Mouse (Mus musculus): Measurements from ENCODE around the gene Htra3. TPM values are rescaled to one million over a fixed set of nuclear protein-coding genes. Genes with fewer than 3 reads are reported as not detected.
A peak's percentile ranks its signal among the peaks of the same experiment; 100 is the strongest.

Gene Htra3
- polyA plus RNA-seq, 1 experiment from 2014 or later = 47.9 TPM

- 90% methylated on average over 10 of the region's 10 CpGs for WGBS
- DNase-seq (ENCODE audit: low spot score) = no peak
Measured at GRCm38 (mm10) chr5:35655753-35656485, 23.7 kb downstream of the Htra3 start.

GRCm38 (mm10) chr5:35653743-35654395 lies 25.7 kb downstream of the Htra3 start:
- Histone ChIP-seq H3K4me1 (replicated peaks; ENCODE audit: control insufficient read depth, insufficient read depth, low read length) (no peaks in the 10 kb centered on the region), H3K27ac (ENCODE audit: low read depth) (no peak overlapping the region), H3K36me3 (ENCODE audit: control insufficient read depth, insufficient read depth, low read length) (0 out of 2 replicates have a peak, but pooled peaks cover 5% of the 10 kb centered on the region), H3K9ac (ENCODE audit: low read length) (no peak overlapping the region), H3K27me3 (replicated peaks; ENCODE audit: control insufficient read depth, insufficient read depth, low read length) (no peaks in the 10 kb centered on the region), H3K9me3 (ENCODE audit: control insufficient read depth, low read length) (no peaks in the 10 kb centered on the region), H3K4me3 (ENCODE audit: low read depth, low read length) (no peak overlapping the region), H3K4me2 (ENCODE audit: low read length) (no peak overlapping the region)
- ATAC-seq (replicated peaks; ENCODE audit: low FRiP score, low TSS enrichment, low read depth) (no peak), DNase-seq (ENCODE audit: low spot score) (no peak)
- 53% methylated on average over 9 of the region's 9 CpGs for WGBS

More at GRCm38 (mm10) chr5:35655753-35656485, 23.7 kb downstream of the Htra3 start:
- Histone ChIP-seq H3K4me3 (ENCODE audit: low read depth, low read length) (no peak overlapping the region), H3K9me3 (ENCODE audit: control insufficient read depth, low read length) (no peaks in the 10 kb centered on the region), H3K36me3 (ENCODE audit: control insufficient read depth, insufficient read depth, low read length) (0 out of 2 replicates have a peak, but pooled peaks cover 5% of the 10 kb centered on the region), H3K9ac (ENCODE audit: low read length) (no peak overlapping the region), H3K27ac (ENCODE audit: low read depth) (no peak overlapping the region), H3K27me3 (replicated peaks; ENCODE audit: control insufficient read depth, insufficient read depth, low read length) (no peaks in the 10 kb centered on the region), H3K4me1 (replicated peaks; ENCODE audit: control insufficient read depth, insufficient read depth, low read length) (no peaks in the 10 kb centered on the region), H3K4me2 (ENCODE audit: low read length) (no peak overlapping the region)
- no peak for ATAC-seq (replicated peaks; ENCODE audit: low FRiP score, low TSS enrichment, low read depth)

GRCm38 (mm10) chr5:35652872-35653271 lies 26.7 kb downstream of the Htra3 start:
- H3K4me1 ChIP-seq (replicated peaks; ENCODE audit: control insufficient read depth, insufficient read depth, low read length) = peaks cover under 1% of the 10 kb centered on the region; the same call in 1 of the 2 replicates
- ATAC-seq (replicated peaks; ENCODE audit: low FRiP score, low TSS enrichment, low read depth) (no peak), DNase-seq (ENCODE audit: low spot score) (no peak)
- no peak overlapping the region for H3K9ac ChIP-seq (ENCODE audit: low read length)
- 0 out of 2 replicates have a peak, but pooled peaks cover 5% of the 10 kb centered on the region for H3K36me3 ChIP-seq (ENCODE audit: control insufficient read depth, insufficient read depth, low read length)
- no peak overlapping the region for H3K27ac ChIP-seq (ENCODE audit: low read depth)
- H3K27me3 ChIP-seq (replicated peaks; ENCODE audit: control insufficient read depth, insufficient read depth, low read length) = no peaks in the 10 kb centered on the region
- H3K4me3 ChIP-seq (ENCODE audit: low read depth, low read length) = no peak overlapping the region
- H3K9me3 ChIP-seq (ENCODE audit: control insufficient read depth, low read length) = no peaks in the 10 kb centered on the region
- WGBS = 84% methylated on average over 13 of the region's 13 CpGs
- no peak overlapping the region for H3K4me2 ChIP-seq (ENCODE audit: low read length)

- Histone ChIP-seq H3K9ac (ENCODE audit: low read length) (no peak overlapping the region), H3K36me3 (ENCODE audit: control insufficient read depth, insufficient read depth, low read length) (0 out of 2 replicates have a peak, but pooled peaks cover 5% of the 10 kb centered on the region), H3K27ac (ENCODE audit: low read depth) (no peak overlapping the region), H3K27me3 (replicated peaks; ENCODE audit: control insufficient read depth, insufficient read depth, low read length) (no peaks in the 10 kb centered on the region), H3K9me3 (ENCODE audit: control insufficient read depth, low read length) (no peaks in the 10 kb centered on the region), H3K4me2 (ENCODE audit: low read length) (no peak overlapping the region), H3K4me3 (ENCODE audit: low read depth, low read length) (no peak overlapping the region), H3K4me1 (replicated peaks; ENCODE audit: control insufficient read depth, insufficient read depth, low read length) (peaks cover 6% of the 10 kb centered on the region)
- no peak for ATAC-seq (replicated peaks; ENCODE audit: low FRiP score, low TSS enrichment, low read depth)
- WGBS = 76% methylated on average over 3 of the region's 3 CpGs
- DNase-seq (ENCODE audit: low spot score) = no peak
Measured at GRCm38 (mm10) chr5:35652319-35652718, 27.3 kb downstream of the Htra3 start.

- ATAC-seq (replicated peaks; ENCODE audit: low FRiP score, low TSS enrichment, low read depth) (no peak), DNase-seq (ENCODE audit: low spot score) (no peak)
- Histone ChIP-seq H3K27ac (ENCODE audit: low read depth) (no peak overlapping the region), H3K9ac (ENCODE audit: low read length) (no peak overlapping the region), H3K4me3 (ENCODE audit: low read depth, low read length) (no peak overlapping the region), H3K27me3 (replicated peaks; ENCODE audit: control insufficient read depth, insufficient read depth, low read length) (no peaks in the 10 kb centered on the region), H3K9me3 (ENCODE audit: control insufficient read depth, low read length) (no peaks in the 10 kb centered on the region), H3K4me1 (replicated peaks; ENCODE audit: control insufficient read depth, insufficient read depth, low read length) (peaks cover 15% of the 10 kb centered on the region), H3K36me3 (ENCODE audit: control insufficient read depth, insufficient read depth, low read length) (no peaks in the 10 kb centered on the region), H3K4me2 (ENCODE audit: low read length) (no peak overlapping the region)
- WGBS = 58% methylated on average over 2 of the region's 2 CpGs
Measured at GRCm38 (mm10) chr5:35648230-35648629, 31.4 kb downstream of the Htra3 start.

GRCm38 (mm10) chr5:35647562-35647961 lies 32.0 kb downstream of the Htra3 start:
- Histone ChIP-seq H3K36me3 (ENCODE audit: control insufficient read depth, insufficient read depth, low read length) (no peaks in the 10 kb centered on the region), H3K4me1 (replicated peaks; ENCODE audit: control insufficient read depth, insufficient read depth, low read length) (peaks cover 19% of the 10 kb centered on the region), H3K9ac (ENCODE audit: low read length) (no peak overlapping the region), H3K9me3 (ENCODE audit: control insufficient read depth, low read length) (no peaks in the 10 kb centered on the region), H3K4me3 (ENCODE audit: low read depth, low read length) (no peak overlapping the region), H3K27ac (ENCODE audit: low read depth) (peak overlapping the region; percentile 12; the same call in 1 of the 2 replicates), H3K4me2 (ENCODE audit: low read length) (no peak overlapping the region), H3K27me3 (replicated peaks; ENCODE audit: control insufficient read depth, insufficient read depth, low read length) (no peaks in the 10 kb centered on the region)
- 49% methylated on average over 4 of the region's 4 CpGs for WGBS
- no peak for DNase-seq (ENCODE audit: low spot score)
- ATAC-seq (replicated peaks; ENCODE audit: low FRiP score, low TSS enrichment, low read depth) = peak; percentile 47; the same call in 1 of the 2 replicates

- no peak overlapping the region for H3K4me2 ChIP-seq (ENCODE audit: low read length)
- DNase-seq (ENCODE audit: low spot score) = no peak
- no peaks in the 10 kb centered on the region for H3K9me3 ChIP-seq (ENCODE audit: control insufficient read depth, low read length)
- peaks cover 23% of the 10 kb centered on the region for H3K4me1 ChIP-seq (replicated peaks; ENCODE audit: control insufficient read depth, insufficient read depth, low read length)
- H3K4me3 ChIP-seq (ENCODE audit: low read depth, low read length) = no peak overlapping the region
- no peaks in the 10 kb centered on the region for H3K27me3 ChIP-seq (replicated peaks; ENCODE audit: control insufficient read depth, insufficient read depth, low read length)
- ATAC-seq (replicated peaks; ENCODE audit: low FRiP score, low TSS enrichment, low read depth) = no peak
- no peaks in the 10 kb centered on the region for H3K36me3 ChIP-seq (ENCODE audit: control insufficient read depth, insufficient read depth, low read length)
- WGBS = 76% methylated on average over 1 of the region's 1 CpGs
- H3K27ac ChIP-seq (ENCODE audit: low read depth) = peak overlapping the region; percentile 12; the same call in 1 of the 2 replicates
- no peak overlapping the region for H3K9ac ChIP-seq (ENCODE audit: low read length)
Measured at GRCm38 (mm10) chr5:35646927-35647326, 32.7 kb downstream of the Htra3 start.

GRCm38 (mm10) chr5:35645938-35646493 lies 33.6 kb downstream of the Htra3 start:
- H3K9ac ChIP-seq (ENCODE audit: low read length) = no peak overlapping the region
- H3K4me2 ChIP-seq (ENCODE audit: low read length) = no peak overlapping the region
- no peaks in the 10 kb centered on the region for H3K9me3 ChIP-seq (ENCODE audit: control insufficient read depth, low read length)
- 79% methylated on average over 6 of the region's 6 CpGs for WGBS
- H3K4me3 ChIP-seq (ENCODE audit: low read depth, low read length) = no peak overlapping the region
- peaks cover 30% of the 10 kb centered on the region for H3K4me1 ChIP-seq (replicated peaks; ENCODE audit: control insufficient read depth, insufficient read depth, low read length)
- no peaks in the 10 kb centered on the region for H3K27me3 ChIP-seq (replicated peaks; ENCODE audit: control insufficient read depth, insufficient read depth, low read length)
- no peak for ATAC-seq (replicated peaks; ENCODE audit: low FRiP score, low TSS enrichment, low read depth)
- no peak for DNase-seq (ENCODE audit: low spot score)
- H3K27ac ChIP-seq (ENCODE audit: low read depth) = no peak overlapping the region
- no peaks in the 10 kb centered on the region for H3K36me3 ChIP-seq (ENCODE audit: control insufficient read depth, insufficient read depth, low read length)

Measured in intestine, embryonic 14.5 days (tissue).